Mouse (Mus musculus) lung, postnatal 10 days (tissue): ENCODE measurements around the gene Ttc21a.
A peak's percentile ranks its signal among the peaks of the same experiment; 100 is the strongest.

Source experiments
- DNase-seq: peaks from one replicate; pipeline ENCODE4 v3.0.0; 2021

The Ttc21a gene

DNA sequence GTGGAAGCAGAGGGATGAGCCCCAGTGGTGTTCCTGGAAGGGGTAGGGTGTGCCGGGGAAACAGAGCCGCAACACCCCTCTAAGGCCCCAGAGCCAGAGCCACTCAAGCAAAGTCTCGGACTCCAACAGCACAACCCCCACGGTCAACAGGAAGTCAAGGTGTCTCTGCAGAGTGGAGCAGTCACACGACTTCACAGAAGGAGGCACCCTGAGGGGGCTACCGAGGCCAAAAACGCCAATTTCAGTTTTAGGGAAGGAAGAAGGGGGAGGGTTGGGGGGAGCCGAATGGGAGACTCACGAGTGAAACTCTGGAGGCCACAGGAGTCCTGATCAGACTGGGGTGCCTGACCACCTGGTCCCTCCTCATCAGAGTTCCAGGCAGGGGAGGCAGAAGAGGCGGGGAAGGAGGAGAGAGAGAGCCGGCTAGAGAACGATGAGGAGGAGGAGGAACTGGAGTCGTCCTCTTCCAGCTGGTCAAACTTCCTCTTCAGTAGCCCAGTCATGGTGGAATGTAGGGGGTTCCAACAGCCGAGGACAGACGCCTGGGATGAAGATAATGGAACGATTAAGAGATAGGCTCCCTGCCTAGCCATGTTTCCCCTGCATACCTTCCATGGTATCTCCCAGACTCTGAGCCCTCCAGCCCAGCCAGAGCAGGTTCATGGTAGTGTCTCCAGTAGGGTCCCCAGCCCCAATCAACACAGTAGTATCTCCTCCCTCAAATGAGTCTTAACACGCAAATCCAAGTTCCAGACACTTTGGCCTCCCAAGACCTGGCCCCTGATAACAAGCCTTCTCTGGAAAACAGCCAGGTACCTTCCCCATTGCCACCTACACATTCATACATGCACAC lies 39.5 kb downstream of the Ttc21a start:
- no peak for DNase-seq

DNA sequence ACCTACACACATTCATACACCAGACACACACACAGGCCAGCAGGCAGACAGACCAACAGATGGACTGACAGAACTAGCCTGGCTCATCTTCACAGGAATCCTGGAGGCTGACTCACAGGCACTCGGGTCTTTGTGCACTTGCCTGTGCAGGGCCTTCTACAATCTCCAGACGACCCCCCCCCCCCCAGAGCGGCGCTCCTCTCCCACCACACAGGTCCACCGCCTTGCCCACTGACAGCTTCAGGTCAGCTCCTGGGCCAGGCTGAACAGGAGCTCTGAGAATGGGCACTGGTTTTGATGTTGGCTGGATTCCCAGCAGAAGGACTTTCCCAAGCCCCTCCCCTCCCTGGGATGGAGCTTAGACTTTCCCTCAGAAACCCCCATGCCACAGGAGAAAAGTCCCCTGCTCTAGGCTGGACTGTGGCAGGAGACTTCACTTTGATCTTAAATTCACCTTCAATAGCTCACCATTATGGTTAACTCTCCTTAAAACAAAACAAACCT lies 40.2 kb downstream of the Ttc21a start:
- peak; percentile 53 for DNase-seq

DNA sequence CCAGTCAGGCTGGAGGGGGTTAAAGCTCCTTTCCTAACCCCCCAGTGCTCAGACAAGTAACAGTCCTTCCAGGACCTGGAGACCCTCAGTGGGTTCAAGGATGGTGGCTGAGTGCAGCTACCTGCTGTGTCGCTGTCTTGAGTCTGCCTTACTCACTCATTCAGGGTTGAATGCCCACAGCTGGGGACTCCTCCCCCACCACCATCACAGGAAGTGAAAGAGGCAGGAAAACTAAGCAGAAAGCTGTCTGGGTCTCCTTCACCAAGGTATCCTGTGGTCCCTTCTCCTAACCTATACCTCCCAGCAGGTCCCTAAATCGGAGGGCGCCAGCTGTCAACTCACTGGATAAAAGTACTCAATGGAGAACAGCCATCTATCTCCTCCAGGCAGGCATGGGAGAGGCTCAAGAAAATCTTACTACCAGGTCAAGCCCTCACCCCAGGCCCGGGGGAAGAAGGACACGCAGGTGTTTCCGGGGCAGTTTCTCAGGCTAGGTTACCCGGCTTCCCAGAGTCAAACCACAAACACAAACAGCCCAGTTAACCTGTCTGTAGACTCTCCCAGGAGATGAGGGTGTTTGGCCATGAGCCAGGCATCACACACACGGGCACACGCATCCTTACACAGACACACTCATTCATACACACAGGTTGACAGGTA lies 40.9 kb downstream of the Ttc21a start:
- no peak for DNase-seq

DNA sequence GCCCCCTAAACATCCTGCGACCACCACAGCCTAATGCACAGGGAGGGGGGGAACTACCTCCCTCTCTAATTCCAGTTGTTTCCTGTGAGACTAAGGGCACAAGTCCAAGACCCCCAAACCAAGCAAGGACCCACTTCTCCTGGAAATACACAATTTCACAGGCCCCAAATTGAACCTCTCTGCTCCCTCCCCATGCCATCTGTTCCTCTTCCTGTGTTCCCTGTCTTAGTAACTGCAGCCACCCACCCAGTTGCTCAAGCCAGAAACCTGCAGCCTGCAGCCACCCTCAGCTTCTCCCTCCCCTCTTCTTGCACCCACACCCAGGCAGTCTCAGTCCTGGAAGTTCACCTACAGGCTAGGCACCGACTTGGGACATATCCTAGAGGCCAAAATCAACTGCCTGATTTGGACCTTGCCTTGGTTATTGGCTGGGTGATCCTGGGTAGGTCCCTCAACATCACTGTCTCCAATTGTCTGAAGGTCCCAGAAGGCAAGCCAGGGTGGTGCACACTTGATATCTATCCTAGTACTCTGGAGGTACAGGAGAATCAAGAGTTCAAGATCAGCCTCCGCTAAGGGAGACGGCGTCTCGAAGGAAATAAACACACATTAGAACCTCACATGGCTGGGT lies 41.5 kb downstream of the Ttc21a start:
- DNase-seq: no peak

DNA sequence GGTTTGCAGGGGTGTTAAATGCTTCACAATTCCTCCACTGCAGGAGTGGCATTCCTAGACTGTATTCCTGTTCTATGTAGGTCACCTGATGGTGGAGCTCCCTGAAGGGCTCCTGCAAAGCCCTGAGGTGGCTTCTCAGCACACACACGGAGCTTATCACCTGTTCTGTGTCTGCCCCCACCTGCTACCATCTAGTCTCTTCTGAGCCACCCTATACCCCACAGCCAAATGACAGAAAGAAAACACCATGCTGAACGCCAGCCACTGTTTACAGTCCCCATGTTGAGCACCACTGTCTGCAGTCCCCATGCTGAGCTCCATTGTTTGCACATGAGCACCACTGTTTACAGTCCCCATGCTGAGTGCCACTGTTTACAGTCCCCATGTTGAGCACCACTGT lies 42.3 kb downstream of the Ttc21a start:
- DNase-seq: no peak

DNA sequence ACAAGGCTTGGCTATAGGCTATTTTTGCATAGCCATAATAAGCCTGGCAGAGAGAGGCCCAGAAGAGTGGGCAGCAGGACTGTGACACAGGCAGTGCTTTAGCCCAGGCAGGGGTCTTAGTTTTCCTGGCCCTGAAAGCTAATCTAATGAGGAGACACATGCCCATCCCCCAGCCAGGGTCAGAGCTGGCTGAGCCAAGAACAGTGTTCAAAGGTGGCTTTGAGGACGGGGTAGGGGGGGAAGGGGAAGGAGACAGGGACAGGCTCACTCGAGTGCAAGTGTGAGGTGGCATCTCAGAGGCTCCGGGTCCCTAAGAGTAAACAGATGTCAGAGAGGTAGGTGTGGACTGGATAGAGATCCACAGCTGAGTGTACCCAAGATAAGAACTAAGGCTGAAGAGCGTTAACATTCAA lies 43.4 kb downstream of the Ttc21a start:
- peak; percentile 42 for DNase-seq

DNA sequence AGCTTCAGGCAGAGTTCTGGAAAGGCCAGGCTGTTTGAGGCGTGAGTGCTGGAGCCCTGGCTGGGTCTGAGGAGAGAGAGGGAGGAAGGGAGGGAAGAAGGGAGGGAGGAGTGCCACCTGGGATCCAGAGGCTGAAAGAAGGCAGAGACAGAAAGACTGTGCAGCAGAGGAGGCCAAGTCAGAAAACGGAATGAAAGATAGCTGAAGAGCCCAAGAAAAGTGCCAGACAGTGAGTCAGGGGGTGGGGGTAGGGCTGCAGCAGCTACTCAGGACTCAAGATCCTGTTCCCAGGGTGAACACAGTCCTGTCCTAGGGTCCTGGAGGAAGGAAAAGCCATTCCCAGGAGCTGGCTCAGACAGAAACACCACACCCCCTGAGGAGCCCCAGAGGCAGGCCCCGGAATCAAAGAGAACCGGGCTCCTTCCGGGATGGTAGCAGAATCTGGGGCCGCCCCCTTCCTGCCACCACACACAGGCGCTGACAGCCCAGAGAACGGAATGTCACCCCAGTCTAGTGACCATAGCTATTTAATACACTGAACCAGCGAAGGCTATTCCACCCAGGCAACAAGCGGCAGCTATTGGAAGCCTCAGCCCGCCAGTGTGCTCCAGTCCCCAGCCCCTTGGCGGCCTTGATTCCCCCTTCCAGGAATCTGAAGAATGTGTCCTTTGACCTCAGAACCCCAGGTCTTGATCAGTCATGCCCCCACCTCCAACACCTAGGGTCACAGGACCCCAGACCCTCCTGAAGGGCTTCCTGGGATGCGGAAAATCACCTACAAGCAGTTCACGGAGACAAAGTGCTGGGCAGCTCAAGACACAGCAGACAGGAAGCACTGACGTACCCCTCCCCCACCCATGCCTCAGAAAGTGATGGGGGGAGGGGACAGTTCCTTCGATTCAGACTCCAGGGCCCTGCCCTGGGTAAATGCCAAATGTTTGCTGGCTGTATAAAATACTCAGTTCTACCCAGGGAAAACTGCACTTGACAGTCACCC lies 44.1 kb downstream of the Ttc21a start:
- DNase-seq: peak; percentile 92

DNA sequence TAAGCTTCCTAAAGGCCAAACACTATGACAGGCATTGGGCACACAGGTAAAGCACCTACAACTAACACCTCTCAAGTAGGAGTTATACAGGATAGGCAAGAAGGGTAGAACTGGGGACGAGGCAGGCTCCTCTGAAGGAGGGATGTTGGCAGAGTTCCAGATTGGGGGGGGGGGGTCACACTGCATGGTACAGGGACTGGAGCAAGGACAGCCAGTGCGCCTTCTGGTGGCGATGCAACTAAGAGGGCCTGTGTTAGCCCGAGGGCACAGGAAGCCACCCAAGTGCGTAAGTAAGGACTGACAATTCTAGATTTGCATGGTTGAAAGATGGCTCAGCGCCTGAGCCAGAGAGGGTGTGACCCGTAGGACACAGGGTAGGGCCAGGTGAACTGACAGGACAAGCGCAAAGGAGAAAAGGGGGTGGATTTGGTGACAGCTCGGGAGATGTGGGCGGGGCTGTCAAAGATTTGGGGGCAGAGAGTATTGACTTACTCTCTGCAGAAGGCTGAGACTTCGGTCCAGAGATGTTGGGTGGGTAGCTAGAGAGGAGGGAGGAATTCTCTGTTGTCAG lies 44.9 kb downstream of the Ttc21a start:
- DNase-seq: peak; percentile 86

DNA sequence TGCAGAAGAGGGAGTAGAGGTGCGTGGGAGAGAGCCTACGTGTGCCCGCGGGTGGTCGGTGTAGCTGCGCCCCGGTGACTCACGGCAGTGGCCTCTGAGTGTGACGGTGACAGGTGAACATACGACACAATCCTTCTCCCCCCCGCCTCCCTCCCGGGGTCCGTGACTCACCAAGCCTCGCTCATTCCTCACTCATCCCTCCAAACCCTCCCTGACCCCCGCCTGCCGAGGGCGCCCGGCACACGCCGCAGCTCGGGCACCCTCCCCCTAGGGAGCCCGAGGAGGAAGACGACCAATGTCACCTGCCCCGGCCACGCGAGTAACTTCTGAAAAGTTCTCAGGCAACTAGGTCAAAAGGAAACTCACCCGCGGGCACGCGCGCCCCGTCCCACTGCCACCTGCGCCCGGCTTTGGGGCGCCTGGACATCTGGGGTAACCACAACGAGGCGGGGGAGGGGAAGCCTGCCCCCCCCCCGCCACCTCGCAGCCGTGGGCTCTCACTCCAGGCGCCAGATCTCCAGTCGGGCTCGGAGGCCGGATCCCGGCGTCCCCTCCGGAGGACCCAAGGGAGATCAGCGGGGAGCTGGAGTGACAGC lies 45.6 kb downstream of the Ttc21a start:
- peak; percentile 68 for DNase-seq

DNA sequence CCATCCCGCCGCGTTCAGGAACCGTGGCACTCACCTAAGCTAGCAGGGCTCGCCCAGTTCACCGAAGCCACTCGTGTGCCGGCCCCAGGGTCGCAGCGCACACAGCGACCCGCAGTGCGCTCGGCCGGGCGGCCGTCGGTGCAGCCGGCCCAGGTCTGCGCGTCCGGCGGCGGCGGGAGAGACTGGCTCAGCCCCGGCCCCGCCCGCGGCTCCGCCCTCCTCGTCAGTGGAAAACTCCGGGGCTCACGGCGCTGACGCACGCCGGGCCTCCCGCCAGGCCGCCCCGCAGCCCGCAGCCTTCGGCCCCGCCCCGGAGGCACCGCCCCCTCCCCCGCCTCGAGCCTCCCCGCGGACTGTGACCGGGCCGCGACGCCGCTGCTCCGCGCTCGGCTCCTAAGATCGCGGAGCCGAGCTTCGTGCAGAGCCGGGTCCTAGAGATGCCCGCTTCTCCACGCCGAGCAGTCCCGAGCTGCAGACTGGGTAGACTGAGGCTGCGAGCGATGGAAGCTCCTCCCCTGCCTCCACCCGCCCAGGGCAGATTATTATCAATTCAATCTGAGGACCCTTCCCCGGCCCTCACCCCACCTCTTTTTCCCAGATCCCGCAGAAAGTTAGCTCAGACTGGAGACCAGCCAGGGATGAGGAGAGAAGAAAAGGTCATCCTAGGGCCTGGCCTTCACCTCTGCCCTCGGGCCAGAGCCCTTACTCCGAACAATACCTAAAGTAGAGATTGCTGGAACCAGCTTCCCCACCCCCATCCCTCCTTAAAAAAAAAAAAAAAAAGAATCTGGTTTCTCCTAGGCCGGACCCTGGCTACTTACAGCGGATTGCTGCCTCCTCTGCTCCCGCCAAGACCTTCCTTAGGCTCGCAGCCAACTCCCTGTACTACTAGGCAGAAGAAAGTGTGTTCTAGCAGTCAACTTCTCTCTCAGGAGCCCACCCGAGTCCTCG lies 46.5 kb downstream of the Ttc21a start:
- peak; percentile 95 for DNase-seq

DNA sequence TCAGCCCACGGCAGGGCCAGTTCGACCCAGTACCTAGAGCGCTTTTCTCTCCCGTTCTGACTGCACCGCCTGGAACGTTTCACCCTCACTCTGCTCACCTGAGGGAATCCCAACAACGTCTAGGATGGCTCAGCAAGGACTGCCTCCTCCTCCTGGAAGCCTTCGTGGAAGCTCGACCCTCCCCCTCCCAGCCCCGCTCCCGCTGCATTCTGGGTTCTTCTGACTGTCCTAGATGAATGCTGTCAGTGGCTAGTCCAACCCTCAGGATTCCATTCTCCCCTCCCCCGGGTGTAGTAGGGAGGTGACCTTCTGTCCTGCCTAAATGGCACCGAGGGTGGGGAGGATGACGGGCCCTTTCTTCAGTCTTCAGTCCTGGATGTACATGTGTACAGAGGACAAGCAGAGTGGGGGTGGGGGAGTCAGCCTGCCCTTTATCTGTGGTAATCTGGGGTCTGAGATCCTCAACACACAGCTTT lies 47.2 kb downstream of the Ttc21a start, which contains the start of gene Csrnp1:
Gene Csrnp1 (minus strand): TSS at position 123 of the 476 bp plus-strand sequence.
- peak; percentile 52 for DNase-seq

DNA sequence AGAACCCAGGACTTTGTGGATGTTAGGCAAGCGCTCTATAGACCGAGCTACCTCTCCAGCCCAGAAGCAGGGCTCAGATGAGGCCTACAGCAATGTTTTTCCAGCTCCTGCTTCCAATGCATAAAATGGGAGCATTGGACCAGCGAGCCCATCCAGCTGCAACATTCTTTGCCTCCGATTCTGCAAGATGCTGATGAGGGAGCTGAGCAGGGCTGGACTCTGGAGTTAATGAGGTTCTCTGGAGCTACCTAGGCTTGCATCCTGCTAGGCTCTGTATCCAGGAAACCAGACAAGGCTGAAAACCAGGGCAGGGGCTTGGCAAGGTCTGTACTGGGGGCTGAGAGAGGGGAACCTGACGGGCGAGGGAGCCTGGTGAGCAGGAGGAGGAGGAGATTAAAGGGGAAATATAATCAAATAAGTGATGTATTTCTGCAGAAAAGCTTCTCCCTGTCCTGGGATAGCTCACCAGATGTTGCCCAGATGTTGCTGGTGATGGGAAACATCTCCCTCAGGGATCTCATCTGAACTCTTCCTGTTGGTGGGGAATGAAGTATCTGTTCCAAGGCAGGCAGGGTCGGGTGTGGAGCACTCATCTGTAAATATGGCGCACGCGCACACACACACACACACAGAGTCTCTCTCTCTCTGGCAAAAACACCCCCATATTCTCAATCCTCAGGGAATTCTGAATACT lies 48.6 kb downstream of the Ttc21a start:
- DNase-seq: no peak

DNA sequence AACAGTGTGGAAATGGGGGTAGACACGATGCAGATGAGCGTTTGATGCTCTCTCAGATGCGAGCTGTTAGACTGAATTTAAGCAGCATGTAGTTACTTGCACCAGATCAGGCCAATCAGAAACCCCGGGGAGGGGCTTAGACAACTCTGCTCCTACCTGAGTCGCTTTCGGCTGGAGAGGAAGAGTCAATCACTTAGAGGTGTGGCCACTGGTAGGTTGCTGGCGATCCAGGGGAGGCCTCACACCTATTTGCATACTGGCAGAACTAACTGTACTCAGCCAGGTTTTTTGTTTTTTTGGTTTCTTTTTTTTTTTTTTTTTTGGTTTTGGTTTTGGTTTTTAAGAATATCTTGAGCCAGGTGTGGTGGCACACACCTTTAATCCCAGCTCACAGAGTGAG lies 50.9 kb downstream of the Ttc21a start:
- DNase-seq: no peak

DNA sequence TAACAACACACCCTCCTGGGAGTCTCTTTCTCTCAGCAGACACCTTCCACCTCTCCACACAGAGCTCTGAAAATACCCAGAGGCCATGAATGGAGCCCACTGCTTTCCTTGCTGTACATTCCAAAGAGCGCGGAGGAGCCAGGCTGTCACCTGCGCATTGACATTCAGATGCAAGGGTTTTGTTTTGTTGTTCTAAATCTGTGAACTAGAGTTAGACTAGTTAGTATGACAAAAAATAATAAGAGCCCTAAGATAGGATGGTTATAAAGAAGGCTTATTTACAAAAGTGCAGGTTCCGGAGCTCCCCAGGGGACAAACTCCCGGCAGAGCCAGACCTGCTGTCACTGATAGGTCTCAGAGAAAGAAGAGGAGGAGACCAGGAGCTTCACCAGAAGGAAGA lies 53.9 kb downstream of the Ttc21a start:
- DNase-seq: no peak

DNA sequence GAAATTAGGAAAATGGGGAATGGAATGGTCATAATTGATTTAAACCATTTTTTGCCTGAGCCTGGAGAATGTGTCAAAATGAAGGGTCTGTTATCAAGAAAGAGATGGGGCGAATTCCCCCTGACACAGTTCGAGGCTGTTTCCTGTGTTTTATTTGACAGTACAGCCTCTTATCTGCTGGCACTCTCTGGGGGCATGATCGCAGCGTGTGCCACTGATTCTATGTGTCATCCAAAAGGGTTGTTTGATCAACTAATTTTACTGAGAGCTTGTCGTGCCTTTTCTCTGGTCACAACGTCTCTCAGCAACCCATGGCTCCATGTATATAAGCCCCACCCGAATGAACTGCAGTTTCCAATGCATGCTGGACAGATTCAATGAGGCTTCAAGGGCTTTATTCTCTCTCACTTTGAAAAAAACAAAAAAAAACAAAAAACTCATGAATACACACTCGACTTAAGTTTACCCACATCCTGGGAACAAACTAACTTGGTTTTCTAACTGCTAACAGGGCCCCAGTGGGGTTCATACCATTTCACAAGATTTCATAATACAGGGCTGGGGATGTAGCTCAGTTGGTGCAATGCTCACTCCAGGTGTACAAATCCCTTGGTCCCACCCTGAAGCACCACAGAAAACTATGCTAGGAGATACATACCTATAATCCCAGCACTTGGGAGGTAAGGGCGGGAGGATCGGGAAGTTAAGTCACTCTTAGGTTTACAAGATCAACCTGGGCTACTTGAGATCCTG lies 55.9 kb downstream of the Ttc21a start:
- no peak for DNase-seq

DNA sequence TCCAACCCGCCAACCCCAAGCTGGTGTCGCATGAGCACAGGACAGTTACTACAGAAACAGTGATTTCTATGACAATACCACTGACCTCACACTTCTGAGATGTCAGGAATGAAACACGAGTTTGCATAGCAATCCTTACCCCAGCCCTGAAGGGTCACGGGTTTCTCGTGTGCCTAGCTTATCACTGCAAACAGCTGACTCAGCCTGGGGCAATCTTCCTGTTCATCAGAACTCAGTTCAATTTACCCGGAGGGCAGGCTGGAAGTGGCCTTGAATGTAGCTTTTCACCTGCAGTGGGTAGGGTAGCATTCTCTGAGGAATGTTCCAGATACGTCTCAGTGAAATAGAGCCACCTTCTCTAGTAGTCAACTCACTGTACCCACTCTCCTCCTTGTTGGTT lies 56.8 kb downstream of the Ttc21a start:
- no peak for DNase-seq

DNA sequence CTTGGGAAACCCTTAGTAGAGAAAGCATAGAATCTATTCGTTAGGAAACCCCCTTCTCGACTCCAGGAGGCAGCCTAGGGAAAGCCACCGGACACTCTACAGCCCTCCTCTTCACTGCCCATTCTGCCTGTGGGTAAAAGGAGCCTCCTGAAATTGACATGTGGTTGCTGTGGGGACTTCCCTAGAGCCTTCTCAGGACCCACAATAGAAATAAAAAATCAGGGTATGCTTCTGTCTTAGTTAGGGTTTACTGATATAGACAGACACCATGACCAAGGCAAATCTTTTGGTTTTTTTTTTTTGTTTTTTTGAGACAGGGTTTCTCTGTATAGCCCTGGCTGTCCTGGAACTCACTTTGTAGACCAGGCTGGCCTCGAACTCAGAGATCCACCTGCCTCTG lies 58.7 kb downstream of the Ttc21a start:
- no peak for DNase-seq

DNA sequence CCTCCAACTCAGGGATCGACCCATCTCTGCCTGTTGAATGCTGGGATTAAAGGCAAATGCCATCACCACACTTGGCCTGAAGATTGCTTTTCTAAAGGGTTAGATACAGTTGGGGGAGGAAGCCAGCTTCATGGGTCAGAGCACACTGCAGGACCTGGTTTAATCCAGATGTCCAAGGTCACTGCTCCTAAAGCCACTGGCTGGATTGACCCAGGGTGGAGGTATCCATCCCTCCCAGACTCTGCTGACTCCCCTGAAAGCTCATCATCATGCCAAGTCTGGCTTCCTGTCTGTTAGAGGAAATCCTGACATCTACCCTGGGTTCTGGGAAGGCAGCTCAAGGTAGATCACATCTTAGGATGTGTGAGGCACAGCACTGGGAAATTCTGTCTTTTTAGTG lies 61.4 kb downstream of the Ttc21a start:
- DNase-seq: no peak

DNA sequence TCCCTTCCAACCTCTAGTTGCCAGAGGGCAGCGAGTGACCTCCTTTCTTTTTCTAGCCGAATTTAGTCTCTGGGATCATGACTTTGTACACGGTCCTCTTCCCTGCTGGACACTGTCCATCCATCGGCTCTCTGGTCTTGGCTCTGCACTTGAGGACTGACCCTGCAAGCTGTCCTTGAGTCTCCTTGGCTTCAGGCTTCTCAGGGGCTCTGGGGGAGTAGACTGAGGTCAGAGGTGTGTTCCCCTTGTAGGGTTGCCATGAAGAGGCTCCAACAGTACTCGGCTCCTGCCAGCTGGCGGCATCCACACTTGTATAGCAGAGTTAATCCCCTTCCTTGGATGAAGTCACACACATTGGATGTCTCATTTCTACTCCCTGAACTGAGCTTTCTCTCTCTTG lies 62.2 kb downstream of the Ttc21a start:
- no peak for DNase-seq
